Mouse (Mus musculus): ENCODE results near the gene Lrp8.

DNA sequence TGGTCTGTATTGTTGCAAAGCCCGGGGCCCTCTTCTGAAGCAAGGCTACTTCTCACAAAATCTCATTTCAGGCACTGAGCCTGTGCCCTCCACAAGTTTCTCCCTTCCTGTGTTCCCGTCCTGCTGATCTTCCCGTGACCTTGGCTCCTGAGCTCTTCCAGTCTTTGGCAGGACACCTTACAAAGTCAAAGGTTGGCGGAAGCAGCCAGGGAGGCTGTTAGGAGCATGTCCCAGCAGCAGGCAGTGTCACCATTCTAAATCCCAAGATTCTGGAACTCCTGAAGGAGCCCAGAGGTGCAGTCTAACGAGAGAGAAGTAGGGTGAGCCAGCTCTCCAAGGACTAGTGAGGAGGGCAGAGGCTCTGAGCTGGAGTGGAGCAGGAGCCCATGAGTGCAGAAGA lies 46.5 kb downstream of the Lrp8 start:
- TF ChIP-seq CTCF (IDR thresholded peaks at IDR 0.05) (no peak), EP300 (IDR thresholded peaks at IDR 0.05; ENCODE audit: insufficient read depth, low read depth, low read length) (no peak), POLR2A (IDR thresholded peaks at IDR 0.05; ENCODE audit: insufficient read depth, low read depth, low read length) (no peak)
